Mouse (Mus musculus): Measurements from ENCODE around the gene Ptpn5. TPM values are rescaled to one million over a fixed set of nuclear protein-coding genes. Genes with fewer than 3 reads are reported as not detected.
A peak's percentile ranks its signal among the peaks of the same experiment; 100 is the strongest.

The Ptpn5 gene
- polyA plus RNA-seq, 1 experiment from 2014 or later: 18.5 TPM

- Histone ChIP-seq H3K27ac (ENCODE audit: low read depth, low read length) (no peak overlapping the region), H3K4me3 (ENCODE audit: low read depth, low read length) (no peak overlapping the region), H3K9ac (ENCODE audit: low read length) (no peak overlapping the region), H3K27me3 (ENCODE audit: control insufficient read depth, insufficient read depth, low read length) (no peaks in the 10 kb centered on the region), H3K4me2 (no peak overlapping the region), H3K4me1 (ENCODE audit: control insufficient read depth, insufficient read depth, low read length) (no peaks in the 10 kb centered on the region), H3K9me3 (ENCODE audit: control insufficient read depth, low read length) (no peaks in the 10 kb centered on the region), H3K36me3 (ENCODE audit: control insufficient read depth, insufficient read depth, low read length) (no peaks in the 10 kb centered on the region)
- DNase-seq (ENCODE audit: low spot score, missing footprints) (no peak), ATAC-seq (ENCODE audit: low FRiP score) (no peak)
- WGBS: 83% methylated on average over 7 of the region's 7 CpGs
Observed at GRCm38 (mm10) chr7:47059339-47059738, 74.1 kb downstream of the Ptpn5 start.

- no peak overlapping the region for H3K4me2 ChIP-seq
- H3K4me3 ChIP-seq (ENCODE audit: low read depth, low read length): no peak overlapping the region
- H3K27ac ChIP-seq (ENCODE audit: low read depth, low read length): no peak overlapping the region
- 86% methylated on average over 4 of the region's 4 CpGs for WGBS
- peaks cover 4% of the 10 kb centered on the region for H3K4me1 ChIP-seq (ENCODE audit: control insufficient read depth, insufficient read depth, low read length)
- H3K9me3 ChIP-seq (ENCODE audit: control insufficient read depth, low read length): no peaks in the 10 kb centered on the region
- no peak for DNase-seq (ENCODE audit: low spot score, missing footprints)
- no peak for ATAC-seq (ENCODE audit: low FRiP score)
- H3K27me3 ChIP-seq (ENCODE audit: control insufficient read depth, insufficient read depth, low read length): no peaks in the 10 kb centered on the region
- no peak overlapping the region for H3K9ac ChIP-seq (ENCODE audit: low read length)
- H3K36me3 ChIP-seq (ENCODE audit: control insufficient read depth, insufficient read depth, low read length): no peaks in the 10 kb centered on the region
Observed at GRCm38 (mm10) chr7:47056273-47056672, 77.2 kb downstream of the Ptpn5 start.

- Histone ChIP-seq H3K4me2 (no peak overlapping the region), H3K27me3 (ENCODE audit: control insufficient read depth, insufficient read depth, low read length) (no peaks in the 10 kb centered on the region)
- WGBS: 80% methylated on average over 9 of the region's 9 CpGs
Observed at GRCm38 (mm10) chr7:47055744-47056143, 77.7 kb downstream of the Ptpn5 start.

GRCm38 (mm10) chr7:47054666-47055065, 78.8 kb downstream of the Ptpn5 start:
- 95% methylated on average over 2 of the region's 2 CpGs for WGBS
- Histone ChIP-seq H3K9ac (ENCODE audit: low read length) (no peak overlapping the region), H3K4me2 (no peak overlapping the region), H3K4me1 (ENCODE audit: control insufficient read depth, insufficient read depth, low read length) (peaks cover 8% of the 10 kb centered on the region), H3K9me3 (ENCODE audit: control insufficient read depth, low read length) (no peaks in the 10 kb centered on the region), H3K36me3 (ENCODE audit: control insufficient read depth, insufficient read depth, low read length) (no peaks in the 10 kb centered on the region), H3K27ac (ENCODE audit: low read depth, low read length) (no peak overlapping the region), H3K27me3 (ENCODE audit: control insufficient read depth, insufficient read depth, low read length) (no peaks in the 10 kb centered on the region), H3K4me3 (ENCODE audit: low read depth, low read length) (no peak overlapping the region)
- ATAC-seq (ENCODE audit: low FRiP score): no peak
- no peak for DNase-seq (ENCODE audit: low spot score, missing footprints)

More at GRCm38 (mm10) chr7:47055744-47056143, 77.7 kb downstream of the Ptpn5 start:
- H3K27ac ChIP-seq (ENCODE audit: low read depth, low read length): no peak overlapping the region
- H3K4me1 ChIP-seq (ENCODE audit: control insufficient read depth, insufficient read depth, low read length): peaks cover 8% of the 10 kb centered on the region
- H3K36me3 ChIP-seq (ENCODE audit: control insufficient read depth, insufficient read depth, low read length): no peaks in the 10 kb centered on the region
- H3K9me3 ChIP-seq (ENCODE audit: control insufficient read depth, low read length): no peaks in the 10 kb centered on the region
- no peak for ATAC-seq (ENCODE audit: low FRiP score)
- no peak for DNase-seq (ENCODE audit: low spot score, missing footprints)
- no peak overlapping the region for H3K9ac ChIP-seq (ENCODE audit: low read length)
- no peak overlapping the region for H3K4me3 ChIP-seq (ENCODE audit: low read depth, low read length)

GRCm38 (mm10) chr7:47053287-47053686, 80.2 kb downstream of the Ptpn5 start:
- DNase-seq (ENCODE audit: low spot score, missing footprints): no peak
- 92% methylated on average over 15 of the region's 15 CpGs for WGBS
- no peak for ATAC-seq (ENCODE audit: low FRiP score)

GRCm38 (mm10) chr7:47052276-47052675, 81.2 kb downstream of the Ptpn5 start:
- H3K27ac ChIP-seq (ENCODE audit: low read depth, low read length): no peak overlapping the region
- ATAC-seq (ENCODE audit: low FRiP score): no peak
- peaks cover 8% of the 10 kb centered on the region for H3K4me1 ChIP-seq (ENCODE audit: control insufficient read depth, insufficient read depth, low read length)
- no peaks in the 10 kb centered on the region for H3K9me3 ChIP-seq (ENCODE audit: control insufficient read depth, low read length)
- H3K36me3 ChIP-seq (ENCODE audit: control insufficient read depth, insufficient read depth, low read length): no peaks in the 10 kb centered on the region
- 52% methylated on average over 3 of the region's 3 CpGs for WGBS
- no peak overlapping the region for H3K4me3 ChIP-seq (ENCODE audit: low read depth, low read length)
- no peak for DNase-seq (ENCODE audit: low spot score, missing footprints)
- H3K27me3 ChIP-seq (ENCODE audit: control insufficient read depth, insufficient read depth, low read length): no peaks in the 10 kb centered on the region; the same call in 1 of the 2 replicates
- no peak overlapping the region for H3K4me2 ChIP-seq
- H3K9ac ChIP-seq (ENCODE audit: low read length): no peak overlapping the region

More at GRCm38 (mm10) chr7:47053287-47053686, 80.2 kb downstream of the Ptpn5 start:
- no peaks in the 10 kb centered on the region; the same call in 1 of the 2 replicates for H3K27me3 ChIP-seq (ENCODE audit: control insufficient read depth, insufficient read depth, low read length)
- peaks cover 8% of the 10 kb centered on the region for H3K4me1 ChIP-seq (ENCODE audit: control insufficient read depth, insufficient read depth, low read length)
- H3K27ac ChIP-seq (ENCODE audit: low read depth, low read length): no peak overlapping the region
- no peak overlapping the region for H3K4me3 ChIP-seq (ENCODE audit: low read depth, low read length)
- H3K9me3 ChIP-seq (ENCODE audit: control insufficient read depth, low read length): no peaks in the 10 kb centered on the region
- no peaks in the 10 kb centered on the region for H3K36me3 ChIP-seq (ENCODE audit: control insufficient read depth, insufficient read depth, low read length)
- H3K4me2 ChIP-seq: no peak overlapping the region
- H3K9ac ChIP-seq (ENCODE audit: low read length): no peak overlapping the region

- DNase-seq (ENCODE audit: low spot score, missing footprints) (no peak), ATAC-seq (ENCODE audit: low FRiP score) (no peak)
- no peaks in the 10 kb centered on the region for H3K9me3 ChIP-seq (ENCODE audit: control insufficient read depth, low read length)
- peaks cover 8% of the 10 kb centered on the region for H3K4me1 ChIP-seq (ENCODE audit: control insufficient read depth, insufficient read depth, low read length)
- 20% methylated on average over 1 of the region's 2 CpGs for WGBS
- no peaks in the 10 kb centered on the region; the same call in 1 of the 2 replicates for H3K27me3 ChIP-seq (ENCODE audit: control insufficient read depth, insufficient read depth, low read length)
- H3K4me2 ChIP-seq: peak overlapping the region; percentile 74
- H3K27ac ChIP-seq (ENCODE audit: low read depth, low read length): no peak overlapping the region
- no peaks in the 10 kb centered on the region for H3K36me3 ChIP-seq (ENCODE audit: control insufficient read depth, insufficient read depth, low read length)
- H3K4me3 ChIP-seq (ENCODE audit: low read depth, low read length): peak overlapping the region; percentile 80
- no peak overlapping the region for H3K9ac ChIP-seq (ENCODE audit: low read length)
Observed at GRCm38 (mm10) chr7:47051404-47052151, 81.9 kb downstream of the Ptpn5 start.

GRCm38 (mm10) chr7:47050766-47051165, 82.7 kb downstream of the Ptpn5 start:
- WGBS: 1% methylated on average over 34 of the region's 34 CpGs
- ATAC-seq (ENCODE audit: low FRiP score): peak; percentile 75
- peaks cover 8% of the 10 kb centered on the region for H3K4me1 ChIP-seq (ENCODE audit: control insufficient read depth, insufficient read depth, low read length)
- H3K36me3 ChIP-seq (ENCODE audit: control insufficient read depth, insufficient read depth, low read length): no peaks in the 10 kb centered on the region
- no peak for DNase-seq (ENCODE audit: low spot score, missing footprints)
- H3K27me3 ChIP-seq (ENCODE audit: control insufficient read depth, insufficient read depth, low read length): no peaks in the 10 kb centered on the region; the same call in 1 of the 2 replicates
- H3K9me3 ChIP-seq (ENCODE audit: control insufficient read depth, low read length): no peaks in the 10 kb centered on the region
- peak overlapping the region; percentile 75; the same call in 1 of the 2 replicates for H3K27ac ChIP-seq (ENCODE audit: low read depth, low read length)
- H3K9ac ChIP-seq (ENCODE audit: low read length): peak overlapping the region; percentile 82
- peak overlapping the region; percentile 74 for H3K4me2 ChIP-seq
- H3K4me3 ChIP-seq (ENCODE audit: low read depth, low read length): peak overlapping the region; percentile 80

GRCm38 (mm10) chr7:47050366-47050765, 83.1 kb downstream of the Ptpn5 start, which contains the start of gene Tmem86a:
Gene Tmem86a (plus strand): TSS chr7:47050601.
- Histone ChIP-seq H3K9me3 (ENCODE audit: control insufficient read depth, low read length) (no peaks in the 10 kb centered on the region), H3K4me2 (peak within 1 kb of the TSS; percentile 74), H3K36me3 (ENCODE audit: control insufficient read depth, insufficient read depth, low read length) (no peaks in the 10 kb centered on the region), H3K27ac (ENCODE audit: low read depth, low read length) (peak within 1 kb of the TSS; percentile 75; the same call in 1 of the 2 replicates), H3K27me3 (ENCODE audit: control insufficient read depth, insufficient read depth, low read length) (no peaks in the 10 kb centered on the region; the same call in 1 of the 2 replicates), H3K4me3 (ENCODE audit: low read depth, low read length) (peak within 1 kb of the TSS; percentile 80), H3K4me1 (ENCODE audit: control insufficient read depth, insufficient read depth, low read length) (peaks cover 8% of the 10 kb centered on the region), H3K9ac (ENCODE audit: low read length) (peak within 1 kb of the TSS; percentile 82)
- peak; percentile 100 for ATAC-seq (ENCODE audit: low FRiP score)
- peak; percentile 100 for DNase-seq (ENCODE audit: low spot score, missing footprints)
- under 1% methylated on average over 33 of the region's 33 CpGs for WGBS

All from midbrain, embryonic 11.5 days (tissue).